Mouse (Mus musculus) lung, adult 18-20 months (tissue): ENCODE results near the gene Wfdc1.

ENCODE experiments used
- DNase-seq, 2 experiments: peaks; one replicate each; pipeline ENCODE4 v3.0.0; 2022; ENCODE audit warnings: mixed read lengths in 2 of 2

The Wfdc1 gene

DNA sequence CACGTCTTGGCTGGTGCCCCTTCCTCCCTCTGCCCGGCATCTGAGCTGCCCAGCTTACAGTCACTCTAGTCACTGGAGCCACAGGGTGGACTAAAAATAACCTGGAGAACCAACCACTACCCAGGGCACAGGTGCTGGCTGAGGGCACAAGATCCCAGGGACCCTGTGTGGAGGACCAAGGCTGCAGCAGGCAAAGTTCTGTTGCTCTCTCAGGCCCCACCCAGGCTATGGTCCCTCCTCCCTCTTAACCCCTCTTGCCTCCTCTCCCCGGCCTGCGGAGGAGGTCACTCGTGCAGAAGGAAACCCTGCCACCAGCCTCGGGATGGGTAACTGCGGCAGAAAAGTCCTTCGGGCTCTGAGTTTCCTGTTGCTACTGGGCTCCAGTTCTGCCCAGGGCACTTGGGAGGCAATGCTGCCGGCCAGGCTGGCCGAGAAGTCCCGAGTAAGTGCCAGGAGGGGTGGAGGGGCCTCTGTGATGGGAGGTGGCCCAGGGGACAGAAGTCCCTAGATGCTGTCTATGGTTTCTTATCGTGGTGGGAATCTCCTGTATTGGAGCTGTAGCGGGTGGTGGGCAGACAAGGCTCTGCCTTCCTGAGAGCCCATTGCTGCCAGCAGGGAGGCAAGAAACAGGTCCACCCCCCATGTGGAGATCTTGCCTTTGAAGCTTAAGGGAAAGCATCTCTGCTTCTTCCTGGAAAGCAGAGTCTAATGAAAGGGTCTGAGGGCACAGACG lies at the start of gene Wfdc1:
Gene Wfdc1, plus strand, starts transcription at position 147 of the 733 bp plus-strand sequence.
- peak; percentile 43 to 53 for DNase-seq

- no peak for DNase-seq
Measured at GRCm38 (mm10) chr8:119616811-119617210, 49.4 kb upstream of the Wfdc1 start.

DNA sequence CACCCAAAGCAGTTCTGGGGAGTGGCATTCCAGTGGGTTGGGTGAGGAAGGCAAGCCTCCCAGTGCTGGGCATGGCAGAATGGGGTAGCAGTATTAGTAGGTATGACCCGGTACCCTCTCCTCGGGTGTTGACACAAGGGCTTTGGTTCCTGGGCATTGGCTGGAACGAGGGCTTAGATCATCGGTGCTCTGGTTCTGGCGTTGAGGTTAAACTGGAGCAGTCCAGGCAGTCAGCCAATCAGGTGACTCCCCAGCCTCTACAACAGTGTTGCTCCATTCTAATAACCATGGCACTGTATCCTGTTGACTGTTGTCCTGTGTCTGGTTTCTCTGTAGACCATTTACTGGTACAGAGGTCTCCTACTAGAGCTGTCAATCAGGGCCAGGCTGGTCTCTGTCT lies 48.6 kb upstream of the Wfdc1 start:
- DNase-seq = peak in 1 of 2 experiments; percentile 7

DNA sequence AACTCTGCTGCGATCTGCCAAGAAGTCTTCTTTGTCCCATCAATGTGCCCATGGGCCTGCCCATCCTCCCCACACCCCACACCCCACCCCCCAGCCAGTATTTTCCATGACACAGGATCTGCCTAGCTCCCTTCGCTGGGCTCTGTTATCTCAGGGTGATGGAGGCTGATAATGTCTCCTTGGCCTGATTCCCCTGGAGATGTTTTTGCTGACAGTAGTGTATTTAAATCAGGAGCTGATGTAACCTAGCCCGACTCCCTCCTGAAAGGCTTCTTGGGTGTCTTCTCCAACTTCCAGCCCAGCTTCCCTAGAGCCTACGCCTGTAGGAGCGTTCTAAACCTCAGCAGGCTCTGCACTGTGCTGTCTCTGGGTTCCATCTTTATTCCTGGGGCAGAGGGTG lies 47.3 kb upstream of the Wfdc1 start:
- no peak for DNase-seq

GRCm38 (mm10) chr8:119620116-119620840 lies 45.9 kb upstream of the Wfdc1 start:
- DNase-seq = no peak

- no peak for DNase-seq
Measured at GRCm38 (mm10) chr8:119620848-119621465, 45.2 kb upstream of the Wfdc1 start.

- no peak for DNase-seq
Measured at GRCm38 (mm10) chr8:119622555-119622954, 43.6 kb upstream of the Wfdc1 start.

DNA sequence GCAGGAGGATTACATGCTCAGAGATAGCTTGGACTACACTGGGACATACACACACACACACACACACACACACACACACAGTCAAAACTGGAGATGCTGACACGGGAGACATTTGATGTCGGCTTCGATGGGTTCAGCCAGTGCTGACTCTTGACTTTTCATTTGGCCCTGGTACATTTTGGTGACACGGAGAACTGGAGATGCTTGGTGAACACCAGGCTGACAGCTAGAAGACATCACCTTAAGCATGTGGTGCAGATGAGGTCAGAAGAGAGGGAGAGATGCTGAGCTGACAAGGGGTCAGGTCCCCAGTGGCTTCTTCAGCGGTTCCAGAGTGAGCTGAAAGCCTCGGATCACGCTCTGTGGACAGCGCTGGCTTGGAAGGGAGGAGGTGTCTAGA lies 43.1 kb upstream of the Wfdc1 start:
- no peak for DNase-seq

DNA sequence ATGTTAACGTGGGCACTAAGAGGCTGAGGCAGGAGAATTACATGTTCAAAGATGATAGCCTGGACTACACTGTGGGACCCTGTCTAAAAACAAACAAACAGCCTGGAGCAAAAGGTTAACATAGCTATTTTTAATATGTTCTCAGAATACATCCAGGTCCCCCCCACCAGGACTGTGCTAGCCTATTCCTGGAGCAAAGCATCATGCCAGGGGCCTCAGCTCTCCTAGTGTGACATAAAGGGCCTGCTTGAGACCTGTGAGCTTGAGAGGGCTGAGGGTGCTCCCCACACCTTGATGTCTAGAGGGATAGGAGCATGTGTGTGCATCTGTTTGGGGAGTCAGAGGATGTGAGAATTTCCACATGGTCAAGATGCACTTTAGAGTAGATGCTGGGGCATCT lies 42.4 kb upstream of the Wfdc1 start:
- no peak for DNase-seq

DNA sequence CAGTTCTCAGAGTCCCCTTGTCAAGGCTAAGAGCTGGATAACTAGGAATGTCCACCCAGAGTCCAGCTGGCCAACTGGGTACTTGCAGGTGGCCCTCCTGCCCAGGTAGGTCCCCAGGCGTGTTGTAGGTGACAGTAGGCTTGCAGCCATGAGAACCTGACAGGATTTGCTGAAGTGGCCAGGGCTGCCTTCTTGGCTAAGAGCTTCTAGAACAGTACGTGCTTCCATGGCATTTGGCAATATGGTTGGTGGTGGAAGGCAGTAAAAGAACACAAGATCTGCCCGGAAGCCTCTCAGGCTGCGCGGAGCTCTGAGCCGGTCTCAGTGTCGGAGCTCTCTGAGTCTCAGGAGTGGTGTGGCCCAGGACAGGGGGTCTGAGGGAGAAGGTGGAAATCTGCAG lies 41.2 kb upstream of the Wfdc1 start:
- no peak for DNase-seq

- no peak for DNase-seq
Measured at GRCm38 (mm10) chr8:119625788-119626187, 40.4 kb upstream of the Wfdc1 start.

GRCm38 (mm10) chr8:119627199-119627598 lies 39.0 kb upstream of the Wfdc1 start:
- no peak for DNase-seq

- DNase-seq = no peak
Measured at GRCm38 (mm10) chr8:119627613-119628359, 38.4 kb upstream of the Wfdc1 start.

DNA sequence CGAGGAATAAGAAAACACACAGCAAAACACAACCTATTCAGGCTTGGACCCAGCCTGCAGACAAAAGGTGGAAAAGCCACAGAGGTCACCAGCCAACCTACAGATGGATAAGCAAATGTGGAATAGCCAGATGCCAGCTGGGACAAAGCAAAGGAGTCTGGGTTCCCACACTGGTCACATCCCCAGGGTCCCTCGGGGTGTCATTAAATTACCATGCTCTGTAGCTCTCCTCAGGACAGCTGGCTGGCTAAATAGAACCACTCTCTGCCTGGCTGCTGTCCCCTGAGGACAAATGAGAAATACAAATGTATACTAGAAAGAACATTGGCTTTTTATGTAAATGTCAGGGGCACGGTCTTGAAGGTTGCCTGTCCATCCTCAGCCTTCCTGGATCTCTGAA lies 35.3 kb upstream of the Wfdc1 start:
- DNase-seq = no peak

DNA sequence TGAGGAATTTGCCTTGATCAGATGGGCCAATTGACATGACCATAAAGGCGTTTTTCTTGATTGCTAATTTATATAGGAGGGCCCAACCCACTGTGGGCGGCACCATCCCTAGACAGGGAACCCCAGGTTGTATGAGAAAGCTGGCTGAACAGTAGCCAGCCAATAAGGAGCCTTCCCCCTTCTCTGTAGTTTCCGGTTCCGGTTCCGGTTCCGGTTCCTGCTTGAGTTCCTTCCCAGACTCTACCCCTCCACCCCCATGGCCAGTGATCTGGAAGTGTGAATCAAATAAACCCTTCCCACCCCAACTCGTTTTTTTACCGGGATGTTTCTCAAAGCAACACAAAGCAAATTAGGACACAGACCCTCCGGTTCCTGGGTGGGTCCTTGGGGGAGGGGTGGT lies 33.9 kb upstream of the Wfdc1 start:
- no peak for DNase-seq

DNA sequence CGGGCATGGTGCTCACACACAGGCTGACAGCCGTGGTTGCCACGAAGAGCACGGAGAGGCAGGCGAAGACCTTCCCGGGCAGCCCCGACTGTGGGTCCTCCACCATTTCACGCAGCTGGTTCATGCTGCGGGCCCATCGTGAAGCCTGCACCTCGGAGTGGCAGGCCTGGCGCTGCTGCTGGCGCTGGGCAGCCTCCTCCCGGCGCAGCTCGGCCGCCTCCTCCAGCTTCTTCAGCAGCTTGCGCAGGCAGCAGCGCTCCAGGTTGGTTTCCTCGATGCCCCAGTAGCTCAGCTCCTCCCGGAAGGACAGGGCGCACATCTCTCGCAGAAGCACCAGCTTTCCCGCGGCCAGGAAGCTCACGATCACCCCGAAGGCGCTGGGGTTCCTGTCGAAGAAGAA lies 33.3 kb upstream of the Wfdc1 start:
- no peak for DNase-seq

- DNase-seq = no peak
Measured at GRCm38 (mm10) chr8:119634616-119635336, 31.4 kb upstream of the Wfdc1 start.

DNA sequence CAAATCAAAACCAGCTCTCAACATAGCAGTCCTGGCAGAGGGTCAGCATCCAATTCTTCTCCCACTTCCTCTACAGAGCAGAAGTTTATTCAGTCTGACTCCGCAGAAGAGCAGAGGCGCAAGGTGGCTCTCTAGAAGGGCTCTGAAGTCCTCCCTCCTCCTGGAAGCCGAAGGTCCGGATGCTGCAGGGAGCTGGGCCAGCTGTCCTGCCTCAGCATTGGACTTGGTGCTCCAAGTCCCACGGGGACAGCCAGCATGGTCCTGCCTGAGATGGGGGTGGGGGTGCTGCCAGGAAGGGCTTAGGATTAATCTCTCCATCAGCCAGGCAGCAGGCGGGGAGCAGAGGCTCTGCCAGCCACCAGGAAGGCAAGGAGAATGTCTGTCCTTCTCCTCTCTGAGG lies 30.8 kb upstream of the Wfdc1 start, which contains the start of gene Kcng4:
Gene Kcng4, minus strand, starts transcription at position 303 of the 400 bp plus-strand sequence.
- DNase-seq = no peak

GRCm38 (mm10) chr8:119635958-119636357 lies 30.2 kb upstream of the Wfdc1 start:
- no peak for DNase-seq

DNA sequence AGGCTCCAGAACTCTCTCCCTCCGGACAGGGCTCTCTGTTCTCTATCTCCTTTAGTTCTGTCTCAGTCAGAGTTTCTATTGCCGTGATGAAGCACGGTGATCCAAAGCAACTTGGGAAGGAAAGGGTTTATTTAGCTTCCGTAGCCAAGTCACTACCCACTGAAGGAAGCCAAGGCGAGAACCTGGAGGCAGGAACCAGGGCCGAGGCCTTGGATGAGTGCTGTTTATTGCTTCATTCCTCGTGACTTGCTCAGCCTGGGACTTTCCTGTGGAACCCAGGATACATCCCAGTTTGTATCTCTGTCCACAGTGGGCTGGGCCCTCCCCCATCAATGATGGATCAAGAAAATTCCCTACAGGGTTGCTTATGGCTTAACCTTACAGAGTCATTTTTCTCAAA lies 29.4 kb upstream of the Wfdc1 start:
- DNase-seq = no peak

DNA sequence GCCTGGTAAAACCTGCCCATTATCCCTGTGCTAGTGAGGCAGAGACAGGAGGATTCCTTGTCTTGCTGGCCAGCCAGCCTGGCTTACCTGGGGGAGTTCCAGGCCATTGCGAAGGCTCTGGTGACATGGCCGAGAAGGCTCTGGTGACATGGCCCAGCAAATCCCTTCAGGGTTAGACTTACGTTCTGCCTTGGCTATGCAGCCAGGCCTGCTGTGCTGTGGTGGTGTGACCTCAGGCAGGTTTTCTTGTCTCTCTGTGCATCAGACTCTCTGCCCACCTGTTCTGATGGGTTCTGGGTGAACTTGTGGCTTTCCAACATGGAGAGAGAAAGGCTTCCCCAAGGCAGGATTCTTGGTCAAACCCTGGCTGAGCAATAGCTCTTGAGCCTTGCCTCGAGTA lies 28.8 kb upstream of the Wfdc1 start:
- DNase-seq = no peak

DNA sequence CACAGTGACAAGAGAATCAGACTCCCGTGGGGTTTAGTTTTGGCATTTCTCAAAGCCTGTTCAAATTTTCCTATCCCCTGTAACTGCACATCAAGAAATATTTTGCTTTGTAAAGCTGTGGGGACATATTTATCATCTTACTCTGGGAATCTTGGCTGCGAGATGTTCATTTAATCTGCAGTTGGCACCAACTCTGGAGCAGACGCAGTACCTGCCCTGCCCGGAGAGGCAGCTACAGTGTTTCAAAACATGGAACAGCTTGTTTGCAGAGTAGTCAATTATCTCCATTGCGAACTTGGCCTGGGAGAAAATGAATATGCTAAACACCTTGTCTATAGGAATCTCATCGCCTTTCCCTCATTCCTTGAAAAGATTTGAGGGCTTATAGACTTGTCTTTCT lies 27.9 kb upstream of the Wfdc1 start:
- no peak for DNase-seq

- DNase-seq = no peak
Measured at GRCm38 (mm10) chr8:119639798-119640197, 26.4 kb upstream of the Wfdc1 start.
